Mouse (Mus musculus): ENCODE measurements around the gene Tob2.

DNA sequence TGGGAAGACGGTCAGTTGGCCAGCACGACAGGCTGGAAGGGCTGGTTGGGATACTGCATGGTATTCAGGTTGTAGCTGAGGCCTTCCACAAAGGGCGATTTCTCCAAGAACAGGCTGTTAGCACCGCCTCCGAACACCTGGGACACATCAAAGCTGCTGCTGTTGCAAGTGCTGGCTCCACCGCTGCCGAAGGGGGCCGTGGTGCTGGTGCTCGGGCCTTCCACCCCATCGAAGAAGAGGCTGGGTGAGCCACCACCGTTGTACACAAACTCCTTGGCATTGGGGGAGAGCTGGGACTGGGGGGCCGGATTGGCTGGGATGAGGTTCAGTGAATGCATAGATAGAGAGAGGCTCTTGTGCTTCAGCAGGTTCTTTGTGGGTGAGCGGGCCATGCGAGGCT, 7.9 kb downstream of the Tob2 start:
- TF ChIP-seq JUN (IDR thresholded peaks at IDR 0.05; ENCODE audit: insufficient read depth, low read depth, low read length) (no peak), CTCF (conservative IDR thresholded peaks at IDR 0.05 in 1 of 2, IDR thresholded peaks at IDR 0.05 in 1 of 2; ENCODE audit: low read depth in 2 of 2, low read length in 2 of 2) (no peak), HCFC1 (IDR thresholded peaks at IDR 0.05; ENCODE audit: low read depth, low read length) (no peak), TCF12 (IDR thresholded peaks at IDR 0.05; ENCODE audit: low read depth, low read length) (no peak), ZKSCAN1 (IDR thresholded peaks at IDR 0.05; ENCODE audit: borderline replicate concordance, low read depth, low read length) (no peak), BHLHE40 (IDR thresholded peaks at IDR 0.05; ENCODE audit: low read depth, low read length) (no peak), POLR2AphosphoS2 (IDR thresholded peaks at IDR 0.05; ENCODE audit: low read depth, low read length) (no peak), MAFK (IDR thresholded peaks at IDR 0.05; ENCODE audit: insufficient replicate concordance, low read length) (no peak), CHD1 (IDR thresholded peaks at IDR 0.05; ENCODE audit: low read depth, low read length) (no peak), NRF1 (IDR thresholded peaks at IDR 0.05; ENCODE audit: low read depth, low read length) (no peak), NELFE (IDR thresholded peaks at IDR 0.05; ENCODE audit: low read depth, low read length) (no peak)

Measured in CH12.LX (cell line).